ENCODE assay signal across 10 mouse cellular contexts in the genomic region with DNA sequence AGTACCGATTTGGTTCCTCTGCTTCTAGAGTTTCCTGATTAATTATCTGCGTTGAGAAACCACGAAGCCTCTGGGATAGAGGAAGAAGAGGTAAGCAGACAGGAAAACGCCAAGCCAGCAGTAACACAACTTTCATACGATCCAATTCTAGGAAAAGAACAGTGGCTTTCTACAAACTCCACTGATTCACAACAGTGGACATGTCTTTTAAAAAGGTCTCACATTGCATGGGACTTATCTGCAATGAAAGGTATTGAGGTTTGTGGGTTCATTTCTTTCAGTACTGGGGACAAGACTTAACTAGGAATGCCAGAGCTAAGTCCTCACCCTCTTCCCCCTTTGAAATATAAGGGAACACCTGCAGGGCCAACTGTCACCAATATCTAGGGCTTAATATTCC. TPM values are rescaled to one million over a fixed set of nuclear protein-coding genes. Genes with fewer than 3 reads are reported as not detected.
A peak's percentile ranks its signal among the peaks of the same experiment; 100 is the strongest.
DNase-seq lines count a peak whose midpoint lies in the region; ATAC-seq lines count a peak whose summit lies in the region.
"Had no signal": no experiment of that assay in that cellular context is flagged by ENCODE, and none has a peak within 500 bp of the region (broad histone marks: within the 10 kb centered on the region; RNA-seq: fewer than 3 reads in every experiment).

No protein-coding gene starts in this region.

- peak overlapping the region; percentile 90 for H3K4me2 ChIP-seq in heart, embryonic 16.5 days (ENCODE audit: low read depth, low read length)
- H3K4me2 ChIP-seq in hindbrain, embryonic 15.5 days = peak overlapping the region; percentile 78
- H3K4me2 ChIP-seq in midbrain, embryonic 13.5 days (replicated peaks) = peak overlapping the region; percentile 82

- H3K36me3 ChIP-seq in heart, embryonic 16.5 days (ENCODE audit: control insufficient read depth, insufficient read depth) = peaks cover 6% of the 10 kb centered on the region; the same call in 1 of the 2 replicates
- peaks cover 10% of the 10 kb centered on the region; the same call in 1 of the 2 replicates for H3K36me3 ChIP-seq in hindbrain, embryonic 15.5 days
- peaks cover 26% of the 10 kb centered on the region for H3K36me3 ChIP-seq in midbrain, embryonic 13.5 days

- intact Hi-C loops in heart, postnatal 14 days (cut with DNase I) = no loop called here
- intact Hi-C loops in left cerebral cortex, postnatal 4 days (cut with DNase I) = no loop called here

- peaks cover 9% of the 10 kb centered on the region for H3K4me1 ChIP-seq in heart, embryonic 16.5 days (ENCODE audit: control insufficient read depth, insufficient read depth, low read length)
- peaks cover 14% of the 10 kb centered on the region for H3K4me1 ChIP-seq in hindbrain, embryonic 15.5 days (replicated peaks)
- H3K4me1 ChIP-seq in midbrain, embryonic 13.5 days (replicated peaks) = peaks cover 15% of the 10 kb centered on the region

- DNase-seq in heart, postnatal 14 days = no peak
- DNase-seq in adipocyte (ENCODE audit: low spot score) = peak; percentile 38
- no peak for DNase-seq in left cerebral cortex, postnatal 4 days
- no peak for DNase-seq in urinary bladder, adult 18-20 months (ENCODE audit: low spot score in 2 of 2)
- no peak for DNase-seq in embryo, embryonic 9.5 days (ENCODE audit: extremely low spot score)
- DNase-seq: cerebellum, postnatal 14 days had no signal

- no peak for ATAC-seq in heart, embryonic 16.5 days (replicated peaks; ENCODE audit: extremely low read depth, insufficient read depth, low FRiP score)
- no peak for ATAC-seq in hindbrain, embryonic 15.5 days (ENCODE audit: low FRiP score, low read depth)
- no peak for ATAC-seq in midbrain, embryonic 13.5 days

- H3K27ac ChIP-seq in heart, embryonic 16.5 days (ENCODE audit: low read length) = no peak overlapping the region
- no peak overlapping the region for H3K27ac ChIP-seq in hindbrain, embryonic 15.5 days (replicated peaks)
- no peak overlapping the region for H3K27ac ChIP-seq in midbrain, embryonic 13.5 days

- WGBS in heart, embryonic 16.5 days = 61% methylated on average over 5 of the region's 5 CpGs
- WGBS in hindbrain, embryonic 15.5 days = 86% methylated on average over 5 of the region's 5 CpGs
- 84% methylated on average over 5 of the region's 5 CpGs for WGBS in midbrain, embryonic 13.5 days

- peak overlapping the region; percentile 87 for H3K4me3 ChIP-seq in heart, embryonic 16.5 days (ENCODE audit: low read length)
- H3K4me3 ChIP-seq in hindbrain, embryonic 15.5 days = peak overlapping the region; percentile 91
- peak overlapping the region; percentile 70 for H3K4me3 ChIP-seq in midbrain, embryonic 13.5 days (replicated peaks)

- H3K9ac ChIP-seq in heart, embryonic 16.5 days (ENCODE audit: low read length) = peak overlapping the region; percentile 95
- H3K9ac ChIP-seq in hindbrain, embryonic 15.5 days = peak overlapping the region; percentile 94
- H3K9ac ChIP-seq in midbrain, embryonic 13.5 days (replicated peaks) = peak overlapping the region; percentile 88

- no peaks in the 10 kb centered on the region for H3K27me3 ChIP-seq in heart, embryonic 16.5 days (ENCODE audit: control insufficient read depth, insufficient read depth, low read length)
- H3K27me3 ChIP-seq in hindbrain, embryonic 15.5 days = no peaks in the 10 kb centered on the region
- H3K27me3 ChIP-seq in midbrain, embryonic 13.5 days = no peaks in the 10 kb centered on the region

- no peaks in the 10 kb centered on the region for H3K9me3 ChIP-seq in heart, embryonic 16.5 days (replicated peaks; ENCODE audit: control insufficient read depth, low read length)
- H3K9me3 ChIP-seq in hindbrain, embryonic 15.5 days = no peaks in the 10 kb centered on the region
- H3K9me3 ChIP-seq in midbrain, embryonic 13.5 days = no peaks in the 10 kb centered on the region

RNA-seq across cellular contexts. Expression of a gene that starts 1.0 kb away (rescaled TPM):
- polyA plus RNA-seq in heart, embryonic 16.5 days (2015; fragmentation: Nextera tagmentation; extraction: Ambion mirVana) = 117 and 121 TPM in 2 replicates
- total RNA-seq in heart, postnatal 14 days (2021) = 10 to 100 TPM; 51.4 to 51.8 TPM
- 161 and 176 TPM in 2 replicates for polyA plus RNA-seq in hindbrain, embryonic 15.5 days (2015; fragmentation: Nextera tagmentation; extraction: Ambion mirVana)
- 156 and 160 TPM in 2 replicates for polyA plus RNA-seq in midbrain, embryonic 13.5 days (2015; fragmentation: Nextera tagmentation; extraction: Ambion mirVana)
- total RNA-seq in left cerebral cortex, postnatal 4 days (2021) = 10 to 100 TPM; 59.2 to 66.2 TPM

RNA-seq across cellular contexts. Expression of a gene that starts 1.6 kb away (rescaled TPM):
- 9.4 and 9.5 TPM in 2 replicates for polyA plus RNA-seq in heart, embryonic 16.5 days (2015; fragmentation: Nextera tagmentation; extraction: Ambion mirVana)
- total RNA-seq in heart, postnatal 14 days (2021) = 1 to 10 TPM; 6.6 to 7.6 TPM
- polyA plus RNA-seq in hindbrain, embryonic 15.5 days (2015; fragmentation: Nextera tagmentation; extraction: Ambion mirVana) = 26.1 and 26.3 TPM in 2 replicates
- 17.3 and 19.3 TPM in 2 replicates for polyA plus RNA-seq in midbrain, embryonic 13.5 days (2015; fragmentation: Nextera tagmentation; extraction: Ambion mirVana)
- 10 to 100 TPM; 17.6 to 23.5 TPM for total RNA-seq in left cerebral cortex, postnatal 4 days (2021)

RNA-seq across cellular contexts. Expression of a gene that starts 7.5 kb away (rescaled TPM):
- polyA plus RNA-seq in heart, embryonic 16.5 days (2015; fragmentation: Nextera tagmentation; extraction: Ambion mirVana) = 14.4 and 18.4 TPM in 2 replicates
- 10 to 100 TPM; 13.5 to 14.8 TPM for total RNA-seq in heart, postnatal 14 days (2021)
- 15.7 and 16.9 TPM in 2 replicates for polyA plus RNA-seq in hindbrain, embryonic 15.5 days (2015; fragmentation: Nextera tagmentation; extraction: Ambion mirVana)
- polyA plus RNA-seq in midbrain, embryonic 13.5 days (2015; fragmentation: Nextera tagmentation; extraction: Ambion mirVana) = 16.1 and 19.1 TPM in 2 replicates
- total RNA-seq in left cerebral cortex, postnatal 4 days (2021) = 10 to 100 TPM; 34.1 to 37.6 TPM

RNA-seq across cellular contexts. Expression of a gene that starts 59.0 kb away (rescaled TPM):
- polyA plus RNA-seq in heart, embryonic 16.5 days (2015; fragmentation: Nextera tagmentation; extraction: Ambion mirVana) = not detected in 2 replicates
- not detected for total RNA-seq in heart, postnatal 14 days (2021)
- polyA plus RNA-seq in hindbrain, embryonic 15.5 days (2015; fragmentation: Nextera tagmentation; extraction: Ambion mirVana) = not detected in 2 replicates
- not detected in 2 replicates for polyA plus RNA-seq in midbrain, embryonic 13.5 days (2015; fragmentation: Nextera tagmentation; extraction: Ambion mirVana)
- total RNA-seq in left cerebral cortex, postnatal 4 days (2021) = not detected
- total RNA-seq: left cerebral cortex, postnatal 14 days had no signal
